Mouse (Mus musculus) embryonic fibroblast, embryonic 13.5 days (primary cell): Measurements from ENCODE around the gene Sult6b2. TPM values are rescaled to one million over a fixed set of nuclear protein-coding genes. Genes with fewer than 3 reads are reported as not detected.

ENCODE experiments used
- H3K27ac ChIP-seq: 2 replicates; pipeline ENCODE4 v1.5.1; 2012; ENCODE audit warnings: low read length, control low read depth, inconsistent platforms; ENCODE audit not compliant: insufficient read depth
- H3K4me1 ChIP-seq: 2 replicates; pipeline ENCODE4 v1.6.1; 2011; ENCODE audit warnings: low read length; ENCODE audit not compliant: control insufficient read depth, insufficient read depth
- H3K4me3 ChIP-seq: 2 replicates; pipeline ENCODE4 v1.5.1; 2011; ENCODE audit warnings: mild to moderate bottlenecking, control low read depth, low read length; ENCODE audit not compliant: insufficient read depth
- CTCF ChIP-seq: IDR thresholded peaks from 2 replicates; pipeline ENCODE4 v1.5.1; 2011; ENCODE audit warnings: mild to moderate bottlenecking, control low read depth, low read length, moderate library complexity, borderline replicate concordance; ENCODE audit not compliant: insufficient read depth
- POLR2A ChIP-seq: IDR thresholded peaks from 2 replicates; pipeline ENCODE4 v1.6.1; 2011; ENCODE audit warnings: low read depth, mild to moderate bottlenecking, control low read depth, low read length, moderate library complexity
- polyA plus RNA-seq: library from polyadenylated mRNA; stranded (reverse); fragments of >200 nt; gene quantifications from 2 replicates; pipeline ENCODE4 v1.2.4, GENCODE M21; 2011; ENCODE audit warnings: low read depth; ENCODE audit not compliant: missing spikeins, insufficient read length

Gene Sult6b2
- polyA plus RNA-seq, 1 experiment, result not detected

- Histone ChIP-seq H3K4me1 (no peaks in the 10 kb centered on the region), H3K4me3 (no peak overlapping the region), H3K27ac (no peak overlapping the region)
- TF ChIP-seq CTCF, result no peak
- TF ChIP-seq POLR2A, result no peak
These were observed 33.0 kb upstream of the Sult6b2 start for GRCm38 (mm10) chr6:142837326-142837725.

GRCm38 (mm10) chr6:142835726-142836125 is 31.4 kb upstream of the Sult6b2 start:
- H3K4me1 ChIP-seq, result no peaks in the 10 kb centered on the region
- no peak overlapping the region for H3K27ac ChIP-seq
- no peak overlapping the region for H3K4me3 ChIP-seq
- no peak for TF ChIP-seq CTCF
- TF ChIP-seq POLR2A, result no peak

GRCm38 (mm10) chr6:142834911-142835310 is 30.6 kb upstream of the Sult6b2 start:
- H3K4me1 ChIP-seq, result no peaks in the 10 kb centered on the region
- H3K27ac ChIP-seq, result no peak overlapping the region
- H3K4me3 ChIP-seq, result no peak overlapping the region
- TF ChIP-seq CTCF, result no peak
- TF ChIP-seq POLR2A, result no peak

GRCm38 (mm10) chr6:142831706-142832105 is 27.4 kb upstream of the Sult6b2 start:
- no peak for TF ChIP-seq POLR2A
- no peak for TF ChIP-seq CTCF
- Histone ChIP-seq H3K4me1 (no peaks in the 10 kb centered on the region), H3K27ac (no peak overlapping the region), H3K4me3 (no peak overlapping the region)

GRCm38 (mm10) chr6:142831243-142831642 is 26.9 kb upstream of the Sult6b2 start:
- H3K27ac ChIP-seq, result no peak overlapping the region
- TF ChIP-seq POLR2A (no peak), CTCF (no peak)
- no peaks in the 10 kb centered on the region for H3K4me1 ChIP-seq
- no peak overlapping the region for H3K4me3 ChIP-seq

GRCm38 (mm10) chr6:142830221-142830620 is 25.9 kb upstream of the Sult6b2 start:
- TF ChIP-seq POLR2A (no peak), CTCF (no peak)
- no peak overlapping the region for H3K4me3 ChIP-seq
- no peak overlapping the region for H3K27ac ChIP-seq
- no peaks in the 10 kb centered on the region for H3K4me1 ChIP-seq

- Histone ChIP-seq H3K4me3 (no peak overlapping the region), H3K4me1 (no peaks in the 10 kb centered on the region), H3K27ac (no peak overlapping the region)
- TF ChIP-seq POLR2A, result no peak
- TF ChIP-seq CTCF, result no peak
These were observed 21.1 kb upstream of the Sult6b2 start for GRCm38 (mm10) chr6:142825449-142825848.

- Histone ChIP-seq H3K4me1 (no peaks in the 10 kb centered on the region), H3K27ac (no peak overlapping the region), H3K4me3 (no peak overlapping the region)
- TF ChIP-seq POLR2A, result no peak
- no peak for TF ChIP-seq CTCF
These were observed 18.9 kb upstream of the Sult6b2 start for GRCm38 (mm10) chr6:142823008-142823787.

- TF ChIP-seq CTCF (no peak), POLR2A (no peak)
- Histone ChIP-seq H3K4me3 (no peak overlapping the region), H3K4me1 (no peaks in the 10 kb centered on the region), H3K27ac (no peak overlapping the region)
These were observed 14.0 kb upstream of the Sult6b2 start for GRCm38 (mm10) chr6:142818306-142818705.

GRCm38 (mm10) chr6:142815513-142815912 is 11.2 kb upstream of the Sult6b2 start:
- H3K4me3 ChIP-seq, result no peak overlapping the region
- no peaks in the 10 kb centered on the region for H3K4me1 ChIP-seq
- no peak overlapping the region for H3K27ac ChIP-seq
- no peak for TF ChIP-seq CTCF
- TF ChIP-seq POLR2A, result no peak
